Mouse (Mus musculus): ENCODE results near the gene Otud7b.

GRCm38 (mm10) chr3:96180727-96181477 lies 76.6 kb downstream of the Otud7b start, which contains the start of gene Sv2a:
- TF ChIP-seq HCFC1 (IDR thresholded peaks at IDR 0.05; ENCODE audit: borderline replicate concordance, insufficient read depth, low read length), result no peak
- no peak for TF ChIP-seq CHD2 (IDR thresholded peaks at IDR 0.05; ENCODE audit: low read depth, low read length)
- no peak for TF ChIP-seq ZC3H11A (IDR thresholded peaks at IDR 0.05; ENCODE audit: borderline replicate concordance, low read depth, low read length)
- TF ChIP-seq ZNF384 (IDR thresholded peaks at IDR 0.05; ENCODE audit: low read depth, low read length), result no peak
